Mouse (Mus musculus): Measurements from ENCODE around the gene Gng12. TPM values are rescaled to one million over a fixed set of nuclear protein-coding genes. Genes with fewer than 3 reads are reported as not detected.
"Not testable (repeated sequence)": the region's sequence is repeated elsewhere in the genome, so short reads cannot be mapped to it uniquely, and the experiment has no call there.

The Gng12 gene
- total RNA-seq, 2 experiments from 2014 or later = 58.5 to 70.2 TPM

- no peak for DNase-seq
These were observed 98.8 kb downstream of the Gng12 start for GRCm38 (mm10) chr6:66994981-66995380.

GRCm38 (mm10) chr6:66995825-66996224 lies 99.6 kb downstream of the Gng12 start:
- DNase-seq = no peak

GRCm38 (mm10) chr6:66996257-66996656 lies 100.1 kb downstream of the Gng12 start:
- DNase-seq = no peak

GRCm38 (mm10) chr6:66998645-66999044 lies 102.4 kb downstream of the Gng12 start:
- no peak for DNase-seq

GRCm38 (mm10) chr6:66999800-67000199 lies 103.6 kb downstream of the Gng12 start:
- DNase-seq = no peak

- no peak for DNase-seq
These were observed 113.7 kb downstream of the Gng12 start for GRCm38 (mm10) chr6:67009888-67010287.

GRCm38 (mm10) chr6:67010370-67011216 lies 114.4 kb downstream of the Gng12 start:
- no peak for DNase-seq

- no peak for DNase-seq
These were observed 115.0 kb downstream of the Gng12 start for GRCm38 (mm10) chr6:67011217-67011518.

GRCm38 (mm10) chr6:67013293-67013948 lies 117.2 kb downstream of the Gng12 start:
- DNase-seq = no peak

- DNase-seq = no peak
These were observed 117.9 kb downstream of the Gng12 start for GRCm38 (mm10) chr6:67013949-67014678.

GRCm38 (mm10) chr6:67014679-67015075 lies 118.5 kb downstream of the Gng12 start:
- no peak for DNase-seq

- DNase-seq = no peak
These were observed 119.7 kb downstream of the Gng12 start for GRCm38 (mm10) chr6:67015739-67016519.

GRCm38 (mm10) chr6:67016520-67017111 lies 120.4 kb downstream of the Gng12 start:
- no peak for DNase-seq

GRCm38 (mm10) chr6:67018365-67018764 lies 122.2 kb downstream of the Gng12 start:
- DNase-seq = no peak

GRCm38 (mm10) chr6:67019001-67019400 lies 122.8 kb downstream of the Gng12 start:
- not testable (repeated sequence) for DNase-seq

- no peak for DNase-seq
These were observed 125.1 kb downstream of the Gng12 start for GRCm38 (mm10) chr6:67021308-67021707.

GRCm38 (mm10) chr6:67023729-67024128 lies 127.5 kb downstream of the Gng12 start:
- no peak for DNase-seq

GRCm38 (mm10) chr6:67026661-67027060 lies 130.5 kb downstream of the Gng12 start:
- DNase-seq = no peak

GRCm38 (mm10) chr6:67027438-67028142 lies 131.4 kb downstream of the Gng12 start:
- no peak for DNase-seq

- no peak for DNase-seq
These were observed 133.2 kb downstream of the Gng12 start for GRCm38 (mm10) chr6:67029312-67029950.

- no peak for DNase-seq
These were observed 133.8 kb downstream of the Gng12 start for GRCm38 (mm10) chr6:67029987-67030386.
